Mouse (Mus musculus): ENCODE results near the gene Lrrc46. TPM values are rescaled to one million over a fixed set of nuclear protein-coding genes. Genes with fewer than 3 reads are reported as not detected.

Gene Lrrc46
- polyA plus RNA-seq, 1 experiment = 2.4 TPM

DNA sequence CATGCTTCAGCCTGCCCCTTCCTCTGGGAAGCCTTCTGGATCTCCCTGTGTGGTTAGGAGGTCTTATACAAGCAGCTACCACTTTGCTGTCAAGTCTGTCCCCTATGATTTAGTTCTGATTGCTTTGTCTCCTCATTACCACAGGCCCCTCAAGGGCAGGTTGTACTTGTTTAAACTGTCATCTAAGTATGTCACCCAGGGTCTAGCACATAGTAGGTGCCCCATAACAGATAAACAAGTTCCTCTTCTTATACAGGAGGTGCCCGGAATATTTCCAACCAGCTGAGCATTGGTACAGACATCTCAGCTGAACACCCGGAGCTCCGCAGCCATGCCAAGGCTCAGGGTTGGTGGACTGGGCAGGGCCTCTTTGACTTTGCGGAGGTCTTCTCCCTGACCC lies 8.7 kb downstream of the Lrrc46 start:
- no peaks in the 10 kb centered on the region for H3K27me3 ChIP-seq (ENCODE audit: control insufficient read depth, insufficient read depth, low read length, poor library complexity, severe bottlenecking)
- no peak overlapping the region for H3K27ac ChIP-seq (ENCODE audit: insufficient read depth, low read length)
- no peak overlapping the region for H3K9ac ChIP-seq (ENCODE audit: low read depth, poor library complexity, severe bottlenecking)
- TF ChIP-seq EP300 (IDR thresholded peaks at IDR 0.05; ENCODE audit: insufficient read depth, low read depth, low read length) = no peak
- no peak for TF ChIP-seq CTCF (IDR thresholded peaks at IDR 0.05; ENCODE audit: low read depth, low read length)
- no peak for TF ChIP-seq POLR2A (IDR thresholded peaks at IDR 0.05; ENCODE audit: insufficient read depth, low read length)
- H3K9me3 ChIP-seq (replicated peaks; ENCODE audit: control insufficient read depth, insufficient read depth, low read length, poor library complexity, severe bottlenecking) = no peaks in the 10 kb centered on the region
- no peak overlapping the region for H3K4me3 ChIP-seq (ENCODE audit: low read depth, low read length)
- no peaks in the 10 kb centered on the region for H3K4me1 ChIP-seq (ENCODE audit: control insufficient read depth, insufficient read depth, low read length)
- H3K36me3 ChIP-seq (ENCODE audit: control insufficient read depth, insufficient read depth, low read length, poor library complexity, severe bottlenecking) = no peaks in the 10 kb centered on the region

DNA sequence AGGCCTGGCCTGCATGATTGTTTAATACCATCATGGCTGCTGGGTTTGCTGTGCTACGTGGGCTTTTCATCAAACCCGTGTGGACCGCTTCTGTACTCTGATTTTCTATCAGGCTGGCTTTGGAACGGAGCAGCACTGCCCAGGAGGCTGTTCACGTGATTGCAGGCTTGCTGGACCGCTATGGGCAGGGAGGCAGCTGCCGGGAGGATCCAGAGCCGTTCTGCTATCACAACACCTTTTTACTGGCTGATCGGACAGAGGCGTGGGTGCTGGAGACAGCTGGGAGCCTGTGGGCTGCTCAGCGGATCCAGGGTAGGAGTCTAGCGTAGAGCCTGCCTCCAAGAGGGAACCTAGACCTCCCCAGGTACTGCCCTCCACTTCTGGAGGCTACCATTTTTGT lies 9.2 kb downstream of the Lrrc46 start:
- Histone ChIP-seq H3K27ac (ENCODE audit: insufficient read depth, low read length) (no peak overlapping the region), H3K4me1 (ENCODE audit: control insufficient read depth, insufficient read depth, low read length) (no peaks in the 10 kb centered on the region), H3K27me3 (ENCODE audit: control insufficient read depth, insufficient read depth, low read length, poor library complexity, severe bottlenecking) (no peaks in the 10 kb centered on the region), H3K9ac (ENCODE audit: low read depth, poor library complexity, severe bottlenecking) (no peak overlapping the region), H3K36me3 (ENCODE audit: control insufficient read depth, insufficient read depth, low read length, poor library complexity, severe bottlenecking) (no peaks in the 10 kb centered on the region), H3K9me3 (replicated peaks; ENCODE audit: control insufficient read depth, insufficient read depth, low read length, poor library complexity, severe bottlenecking) (no peaks in the 10 kb centered on the region), H3K4me3 (ENCODE audit: low read depth, low read length) (no peak overlapping the region)
- no peak for TF ChIP-seq POLR2A (IDR thresholded peaks at IDR 0.05; ENCODE audit: insufficient read depth, low read length)
- no peak for TF ChIP-seq CTCF (IDR thresholded peaks at IDR 0.05; ENCODE audit: low read depth, low read length)
- TF ChIP-seq EP300 (IDR thresholded peaks at IDR 0.05; ENCODE audit: insufficient read depth, low read depth, low read length) = no peak

DNA sequence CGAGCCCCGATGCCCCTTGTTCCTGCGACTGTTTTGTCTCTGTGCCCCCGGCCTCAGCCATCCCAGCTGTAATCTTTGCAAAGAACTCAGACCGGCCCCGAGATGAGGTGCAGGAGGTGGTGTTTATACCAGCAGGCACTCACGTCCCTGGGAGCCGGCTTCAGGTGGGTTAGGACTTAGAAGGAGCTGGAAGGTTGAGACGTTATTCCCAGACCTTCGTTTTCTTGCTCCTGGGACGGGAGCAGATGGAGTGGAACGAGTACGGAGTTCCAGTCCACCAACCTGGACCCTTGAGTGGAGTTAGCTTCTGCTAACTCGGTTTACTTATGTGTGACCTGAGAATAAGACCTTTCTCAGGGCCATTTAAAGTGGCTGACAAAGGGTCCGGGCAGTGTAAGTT lies 10.8 kb downstream of the Lrrc46 start:
- Histone ChIP-seq H3K36me3 (ENCODE audit: control insufficient read depth, insufficient read depth, low read length, poor library complexity, severe bottlenecking) (no peaks in the 10 kb centered on the region), H3K27ac (ENCODE audit: insufficient read depth, low read length) (no peak overlapping the region), H3K9me3 (replicated peaks; ENCODE audit: control insufficient read depth, insufficient read depth, low read length, poor library complexity, severe bottlenecking) (no peaks in the 10 kb centered on the region), H3K4me1 (ENCODE audit: control insufficient read depth, insufficient read depth, low read length) (no peaks in the 10 kb centered on the region), H3K27me3 (ENCODE audit: control insufficient read depth, insufficient read depth, low read length, poor library complexity, severe bottlenecking) (no peaks in the 10 kb centered on the region), H3K9ac (ENCODE audit: low read depth, poor library complexity, severe bottlenecking) (peak overlapping the region; percentile 68), H3K4me3 (ENCODE audit: low read depth, low read length) (peak overlapping the region; percentile 80)
- TF ChIP-seq POLR2A (IDR thresholded peaks at IDR 0.05; ENCODE audit: insufficient read depth, low read length) (no peak), EP300 (IDR thresholded peaks at IDR 0.05; ENCODE audit: insufficient read depth, low read depth, low read length) (no peak), CTCF (IDR thresholded peaks at IDR 0.05; ENCODE audit: low read depth, low read length) (no peak)

DNA sequence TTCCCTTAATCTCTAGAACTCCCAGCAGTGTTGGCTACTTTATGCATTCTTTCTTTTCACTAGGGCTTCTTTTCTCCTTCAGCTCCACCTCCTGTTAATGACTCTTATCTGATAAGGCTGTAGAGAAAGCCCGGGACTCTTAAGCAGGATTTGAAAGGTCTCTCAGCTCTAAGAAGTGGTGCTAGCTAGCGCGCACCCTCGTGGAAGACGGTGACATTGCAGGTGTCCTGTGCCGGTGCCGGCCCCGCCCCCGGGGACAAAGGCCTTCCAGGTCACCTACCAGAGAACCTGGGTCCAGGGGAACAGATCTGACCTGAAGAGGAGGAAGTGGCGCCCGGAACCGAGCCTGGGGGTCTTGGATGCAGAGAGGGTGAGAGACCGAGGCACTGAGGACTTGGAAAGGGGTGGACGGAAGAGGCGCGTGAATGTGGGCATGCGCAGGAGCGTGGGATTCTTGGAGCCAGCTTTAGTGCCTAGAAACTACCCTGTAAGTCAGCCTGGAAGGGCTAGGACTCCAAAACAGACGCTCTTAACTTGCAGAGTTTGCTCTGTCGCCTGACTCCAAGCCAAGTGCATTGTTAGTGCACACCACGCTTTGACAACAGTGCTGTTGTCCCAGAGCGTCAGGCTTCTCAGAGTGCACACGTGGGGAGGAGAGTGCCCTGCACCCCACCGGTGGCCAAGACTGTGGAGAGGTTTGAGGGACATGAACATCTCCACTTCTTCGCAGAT lies 11.4 kb downstream of the Lrrc46 start, which contains the start of gene Scrn2:
TSS of gene Scrn2 (plus strand) at position 253 of the 732 bp plus-strand sequence.
- Histone ChIP-seq H3K4me1 (ENCODE audit: control insufficient read depth, insufficient read depth, low read length) (no peaks in the 10 kb centered on the region), H3K9ac (ENCODE audit: low read depth, poor library complexity, severe bottlenecking) (peak within 1 kb of the TSS; percentile 68), H3K4me3 (ENCODE audit: low read depth, low read length) (peak within 1 kb of the TSS; percentile 80), H3K27me3 (ENCODE audit: control insufficient read depth, insufficient read depth, low read length, poor library complexity, severe bottlenecking) (no peaks in the 10 kb centered on the region), H3K36me3 (ENCODE audit: control insufficient read depth, insufficient read depth, low read length, poor library complexity, severe bottlenecking) (no peaks in the 10 kb centered on the region), H3K9me3 (replicated peaks; ENCODE audit: control insufficient read depth, insufficient read depth, low read length, poor library complexity, severe bottlenecking) (no peaks in the 10 kb centered on the region), H3K27ac (ENCODE audit: insufficient read depth, low read length) (no peak within 1 kb of the TSS; the same call in 1 of the 2 replicates)
- TF ChIP-seq POLR2A (IDR thresholded peaks at IDR 0.05; ENCODE audit: insufficient read depth, low read length) (no peak), EP300 (IDR thresholded peaks at IDR 0.05; ENCODE audit: insufficient read depth, low read depth, low read length) (0 out of 2 replicates have a peak, but pooled peaks have one; percentile 14), CTCF (IDR thresholded peaks at IDR 0.05; ENCODE audit: low read depth, low read length) (peak; percentile 80)

DNA sequence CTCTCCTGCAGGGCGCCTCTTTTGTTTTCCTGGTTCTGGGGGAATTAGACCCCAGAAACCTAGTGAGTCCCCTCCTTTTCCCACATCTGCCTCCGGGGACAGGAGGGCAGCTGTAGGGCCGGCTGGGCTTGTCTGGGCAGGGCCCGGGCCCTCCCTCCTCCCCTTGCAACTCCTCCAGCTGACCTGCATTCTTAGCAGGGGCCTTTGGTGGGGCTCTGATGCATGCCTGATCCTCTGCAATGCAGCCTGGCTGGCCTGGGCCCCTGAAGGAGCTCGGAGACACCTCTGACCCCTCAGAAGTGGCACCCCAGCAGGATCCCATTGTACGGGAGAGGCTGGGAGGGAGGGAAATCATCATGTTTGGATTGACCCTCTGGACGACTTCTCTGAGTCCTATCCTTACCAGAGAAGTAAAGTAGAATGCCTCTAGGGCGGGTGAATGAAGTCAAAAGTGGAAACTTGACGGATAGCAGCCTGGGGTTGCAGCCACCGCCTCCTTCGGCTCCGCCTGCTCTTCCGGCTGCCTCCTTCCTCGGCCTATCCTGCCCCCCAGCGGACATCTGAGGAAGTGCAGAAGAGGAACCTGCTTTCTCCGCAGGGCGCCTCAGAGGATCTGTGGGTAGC lies 15.4 kb downstream of the Lrrc46 start:
- peaks cover 2% of the 10 kb centered on the region for H3K4me1 ChIP-seq (ENCODE audit: control insufficient read depth, insufficient read depth, low read length)
- H3K4me3 ChIP-seq (ENCODE audit: low read depth, low read length) = peak overlapping the region; percentile 60
- no peak for TF ChIP-seq POLR2A (IDR thresholded peaks at IDR 0.05; ENCODE audit: insufficient read depth, low read length)
- peak; percentile 94 for TF ChIP-seq CTCF (IDR thresholded peaks at IDR 0.05; ENCODE audit: low read depth, low read length)
- peak; percentile 71; the same call in 1 of the 2 replicates for TF ChIP-seq EP300 (IDR thresholded peaks at IDR 0.05; ENCODE audit: insufficient read depth, low read depth, low read length)
- H3K36me3 ChIP-seq (ENCODE audit: control insufficient read depth, insufficient read depth, low read length, poor library complexity, severe bottlenecking) = no peaks in the 10 kb centered on the region
- H3K27me3 ChIP-seq (ENCODE audit: control insufficient read depth, insufficient read depth, low read length, poor library complexity, severe bottlenecking) = no peaks in the 10 kb centered on the region
- H3K9ac ChIP-seq (ENCODE audit: low read depth, poor library complexity, severe bottlenecking) = peak overlapping the region; percentile 94
- peak overlapping the region; percentile 96 for H3K27ac ChIP-seq (ENCODE audit: insufficient read depth, low read length)
- no peaks in the 10 kb centered on the region for H3K9me3 ChIP-seq (replicated peaks; ENCODE audit: control insufficient read depth, insufficient read depth, low read length, poor library complexity, severe bottlenecking)

DNA sequence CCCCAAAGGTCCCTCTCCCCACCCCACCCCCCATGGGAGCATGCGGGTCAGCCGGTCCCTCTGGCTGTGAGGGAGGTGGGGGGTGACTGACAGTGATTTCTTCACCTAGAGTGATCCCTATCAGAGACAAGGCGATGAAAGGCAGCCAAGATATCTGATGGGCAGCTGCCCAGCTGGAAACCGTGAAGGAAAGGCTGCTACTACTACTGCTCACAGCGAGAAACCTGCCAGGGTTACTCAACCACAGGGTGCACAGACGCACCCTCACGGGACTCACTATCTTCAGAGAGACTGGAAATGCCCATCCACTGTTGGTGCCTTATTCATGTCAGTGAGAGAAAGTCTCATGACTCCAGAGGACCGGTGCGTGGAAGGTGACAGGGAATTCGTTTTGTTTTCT lies 16.2 kb downstream of the Lrrc46 start:
- H3K27me3 ChIP-seq (ENCODE audit: control insufficient read depth, insufficient read depth, low read length, poor library complexity, severe bottlenecking) = no peaks in the 10 kb centered on the region

More for the DNA sequence above, 16.2 kb downstream of the Lrrc46 start:
- TF ChIP-seq CTCF (IDR thresholded peaks at IDR 0.05; ENCODE audit: low read depth, low read length) = no peak
- no peak for TF ChIP-seq EP300 (IDR thresholded peaks at IDR 0.05; ENCODE audit: insufficient read depth, low read depth, low read length)
- TF ChIP-seq POLR2A (IDR thresholded peaks at IDR 0.05; ENCODE audit: insufficient read depth, low read length) = no peak
- Histone ChIP-seq H3K27ac (ENCODE audit: insufficient read depth, low read length) (peak overlapping the region; percentile 96), H3K9ac (ENCODE audit: low read depth, poor library complexity, severe bottlenecking) (peak overlapping the region; percentile 94), H3K36me3 (ENCODE audit: control insufficient read depth, insufficient read depth, low read length, poor library complexity, severe bottlenecking) (no peaks in the 10 kb centered on the region), H3K4me3 (ENCODE audit: low read depth, low read length) (peak overlapping the region; percentile 60), H3K4me1 (ENCODE audit: control insufficient read depth, insufficient read depth, low read length) (peaks cover 2% of the 10 kb centered on the region), H3K9me3 (replicated peaks; ENCODE audit: control insufficient read depth, insufficient read depth, low read length, poor library complexity, severe bottlenecking) (no peaks in the 10 kb centered on the region)

Data from ES-Bruce4 (cell line).